Mouse (Mus musculus): ENCODE data around the gene Elovl7. TPM values are rescaled to one million over a fixed set of nuclear protein-coding genes. Genes with fewer than 3 reads are reported as not detected.

Elovl7 gene
- 1 to 10 TPM in 1 of 2 experiments, under 1 TPM in 1; 0.57 to 1.3 TPM for polyA plus RNA-seq (2017; shearing (Covaris generic))

DNA sequence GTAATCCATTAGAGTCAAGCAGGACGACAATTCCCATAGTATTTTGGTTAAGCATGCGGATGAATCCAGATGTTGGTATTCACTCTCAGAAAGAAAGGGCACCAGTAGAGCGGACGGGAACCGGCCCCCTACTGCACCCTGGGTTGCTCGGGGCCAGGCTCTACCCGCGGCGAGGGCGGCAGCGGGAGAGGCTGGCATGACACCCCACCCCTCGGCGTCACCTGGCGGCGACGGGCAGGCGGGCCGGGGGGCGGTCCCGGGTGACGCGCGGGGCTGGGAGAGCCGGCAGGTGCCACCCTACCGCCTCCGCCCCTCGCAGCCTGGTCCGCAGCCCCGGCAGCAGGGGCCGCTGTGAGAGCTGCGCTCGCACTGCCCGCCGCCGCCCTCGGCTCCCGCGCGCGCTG is at the start of gene Elovl7:
TSS of gene Elovl7 (plus strand) at position 324 of the 404 bp plus-strand sequence.

GRCm38 (mm10) chr13:108315702-108316486 is 101.7 kb downstream of the Elovl7 start, which contains the start of gene Depdc1b:
Gene Depdc1b (plus strand): TSS chr13:108316332.

Other genes starting within 250 kb of the Elovl7 start
- gene Smim15, start 170.0 kb upstream of the Elovl7 start, polyA plus RNA-seq (2017; shearing (Covaris generic)) = 10 to 100 TPM; 53.0 to 61.7 TPM
- gene Ndufaf2, start 55.8 kb upstream of the Elovl7 start, polyA plus RNA-seq (2017; shearing (Covaris generic)) = 10 to 100 TPM; 10.0 to 21.5 TPM
- 10 to 100 TPM; 15.6 to 19.7 TPM for gene Ercc8, start 55.7 kb upstream of the Elovl7 start, polyA plus RNA-seq (2017; shearing (Covaris generic))
- 1 to 10 TPM in 1 of 2 experiments, under 1 TPM in 1; 0.61 to 2.9 TPM for gene Depdc1b, start 101.9 kb downstream of the Elovl7 start, polyA plus RNA-seq (2017; shearing (Covaris generic))
- gene Pde4d, start 235.5 kb downstream of the Elovl7 start, polyA plus RNA-seq (2017; shearing (Covaris generic)) = 10 to 100 TPM in 1 of 2 experiments, 1 to 10 TPM in 1; 9.7 to 19.9 TPM

Data from inflammation-experienced regulatory T-cells (primary cell).